Mouse (Mus musculus) neutrophil, adult 5-6 weeks (primary cell): ENCODE results near the gene Col25a1. TPM values are rescaled to one million over a fixed set of nuclear protein-coding genes. Genes with fewer than 3 reads are reported as not detected.

Experiments used
- ATAC-seq: fragments of 151-379, 151-347 bp; 2 replicates; pipeline ENCODE4 v1.8.0; 2017; ENCODE audit warnings: mild to moderate bottlenecking, moderate TSS enrichment; ENCODE audit not compliant: insufficient number of reproducible peaks, poor library complexity, low FRiP score, severe bottlenecking; ENCODE audit errors: extremely low read depth
- total RNA-seq: library from RNA; stranded (forward); fragments of 200-1000 nt; gene quantifications from 2 replicates; pipeline ENCODE4 v1.2.3, GENCODE M21; 2017

Col25a1 gene
- total RNA-seq = not detected in 2 replicates

GRCm38 (mm10) chr3:130131201-130131600 is at the start of gene Col25a1:
Gene Col25a1, plus strand, starts transcription at chr3:130131501.
- no peak for ATAC-seq

- ATAC-seq = no peak
Measured at GRCm38 (mm10) chr3:130083312-130083711, 48.0 kb upstream of the Col25a1 start.

GRCm38 (mm10) chr3:130086372-130087080 is 44.8 kb upstream of the Col25a1 start:
- ATAC-seq = no peak

GRCm38 (mm10) chr3:130087466-130087865 is 43.8 kb upstream of the Col25a1 start:
- ATAC-seq = no peak

- no peak for ATAC-seq
Measured at GRCm38 (mm10) chr3:130088654-130089053, 42.6 kb upstream of the Col25a1 start.

GRCm38 (mm10) chr3:130090460-130090859 is 40.8 kb upstream of the Col25a1 start:
- ATAC-seq = no peak

GRCm38 (mm10) chr3:130094125-130094704 is 37.1 kb upstream of the Col25a1 start:
- ATAC-seq = no peak

- no peak for ATAC-seq
Measured at GRCm38 (mm10) chr3:130095160-130095781, 36.0 kb upstream of the Col25a1 start.

GRCm38 (mm10) chr3:130103486-130103885 is 27.8 kb upstream of the Col25a1 start:
- ATAC-seq = no peak

GRCm38 (mm10) chr3:130104471-130104870 is 26.8 kb upstream of the Col25a1 start:
- ATAC-seq = no peak

- no peak for ATAC-seq
Measured at GRCm38 (mm10) chr3:130116886-130117285, 14.4 kb upstream of the Col25a1 start.

GRCm38 (mm10) chr3:130127840-130128239 is 3.5 kb upstream of the Col25a1 start:
- no peak for ATAC-seq

- ATAC-seq = no peak
Measured at GRCm38 (mm10) chr3:130128564-130128963, 2.7 kb upstream of the Col25a1 start.

- no peak for ATAC-seq
Measured at GRCm38 (mm10) chr3:130129635-130130206, 1.6 kb upstream of the Col25a1 start.

- ATAC-seq = no peak
Measured at GRCm38 (mm10) chr3:130137204-130137603, 5.9 kb downstream of the Col25a1 start.

- no peak for ATAC-seq
Measured at GRCm38 (mm10) chr3:130137640-130138039, 6.3 kb downstream of the Col25a1 start.

GRCm38 (mm10) chr3:130145874-130146273 is 14.6 kb downstream of the Col25a1 start:
- ATAC-seq = no peak

- ATAC-seq = no peak
Measured at GRCm38 (mm10) chr3:130147827-130148226, 16.5 kb downstream of the Col25a1 start.

- no peak for ATAC-seq
Measured at GRCm38 (mm10) chr3:130149180-130149579, 17.9 kb downstream of the Col25a1 start.

GRCm38 (mm10) chr3:130153117-130153516 is 21.8 kb downstream of the Col25a1 start:
- no peak for ATAC-seq
